Mouse (Mus musculus) midbrain, embryonic 11.5 days (tissue): ENCODE data around the gene Il1r1. TPM values are rescaled to one million over a fixed set of nuclear protein-coding genes. Genes with fewer than 3 reads are reported as not detected.

Experiments used
- ATAC-seq: fragments of 200-750 bp; cut with Nextera tagmentation; 2 replicates; pipeline ENCODE4 v1.8.0; 2017; ENCODE audit warnings: moderate TSS enrichment, moderate library complexity; ENCODE audit not compliant: low FRiP score
- DNase-seq: peaks from one replicate; pipeline ENCODE4 v3.0.0; 2015; ENCODE audit warnings: low spot score; ENCODE audit errors: missing footprints
- H3K27ac ChIP-seq: fragments of 300-500 bp; sonication (generic); 2 replicates; pipeline ENCODE4 v1.5.1; 2014; ENCODE audit warnings: low read depth, low read length
- H3K27me3 ChIP-seq: fragments of 300-500 bp; sonication (generic); 2 replicates; pipeline ENCODE4 v1.6.1; 2014; ENCODE audit warnings: mild to moderate bottlenecking, low read length, moderate library complexity, mixed read lengths; ENCODE audit not compliant: control insufficient read depth, insufficient read depth
- H3K36me3 ChIP-seq: fragments of 300-500 bp; sonication (generic); 2 replicates; pipeline ENCODE4 v1.6.1; 2014; ENCODE audit warnings: mild to moderate bottlenecking, low read length, moderate library complexity, mixed read lengths; ENCODE audit not compliant: control insufficient read depth, insufficient read depth
- H3K4me1 ChIP-seq: fragments of 300-500 bp; sonication (generic); 2 replicates; pipeline ENCODE4 v1.6.1; 2014; ENCODE audit warnings: low read length; ENCODE audit not compliant: control insufficient read depth, insufficient read depth
- H3K4me2 ChIP-seq: fragments of 300-500 bp; sonication (generic); 2 replicates; pipeline ENCODE4 v1.6.1; 2014; ENCODE audit warnings: mild to moderate bottlenecking, moderate library complexity
- H3K4me3 ChIP-seq: fragments of 300-500 bp; sonication (generic); 2 replicates; pipeline ENCODE4 v1.5.1; 2014; ENCODE audit warnings: low read depth, low read length
- H3K9ac ChIP-seq: fragments of 300-500 bp; sonication (generic); 2 replicates; pipeline ENCODE4 v1.6.1; 2014; ENCODE audit warnings: low read length
- H3K9me3 ChIP-seq: fragments of 300-500 bp; sonication (generic); 2 replicates; pipeline ENCODE4 v1.6.1; 2016; ENCODE audit warnings: low read length; ENCODE audit not compliant: control insufficient read depth
- WGBS: fragments of 180-500 bp; shearing (Covaris S2); extraction: QIAGEN DNeasy Blood & Tissue Kit; methylation state at CpG from one replicate; pipeline ENCODE4 v1.1.7; 2014; 5-methylcytosine and 5-hydroxymethylcytosine counted together
- polyA plus RNA-seq: library from polyadenylated mRNA; unstranded; fragments of >200 nt; fragmentation: Nextera tagmentation; extraction: Ambion mirVana; gene quantifications from 2 replicates; pipeline ENCODE4 v1.2.1, GENCODE M21; 2014

The Il1r1 gene
- polyA plus RNA-seq, 1 experiment from 2014 or later = 0.96 TPM

DNA sequence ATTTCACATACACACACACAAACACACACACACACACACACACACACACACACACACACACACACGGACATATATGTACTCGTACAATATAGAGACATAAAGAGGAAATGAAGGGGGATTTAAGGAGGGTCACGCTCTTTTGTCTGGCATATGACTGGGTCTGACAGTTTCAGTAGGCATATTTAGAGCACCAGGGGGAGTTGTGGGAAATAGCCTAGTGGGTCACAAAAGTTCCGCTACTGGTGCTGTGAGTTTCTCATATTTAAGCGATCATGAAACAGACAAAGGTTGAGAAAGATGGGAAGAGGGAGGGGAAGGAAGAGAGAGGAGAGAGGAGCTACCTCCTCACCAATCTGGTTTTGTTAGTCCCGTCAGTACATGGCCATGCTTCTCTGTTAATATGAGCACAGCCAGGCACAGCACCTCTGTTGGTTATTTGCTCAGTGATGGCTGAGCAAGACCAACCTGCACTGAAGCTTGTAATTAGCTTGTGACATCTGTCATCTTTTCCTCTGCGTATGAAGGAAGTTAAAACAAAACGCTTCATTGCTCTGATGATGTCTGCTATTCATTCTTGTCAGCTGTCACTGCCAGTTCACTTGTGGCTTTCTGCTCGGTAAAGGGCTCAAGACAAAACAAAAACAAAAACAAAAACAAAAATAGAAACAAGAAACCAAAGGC lies 37.7 kb downstream of the Il1r1 start:
- H3K36me3 ChIP-seq = no peaks in the 10 kb centered on the region
- ATAC-seq (no peak), DNase-seq (no peak)
- H3K4me1 ChIP-seq = no peaks in the 10 kb centered on the region
- no peak overlapping the region for H3K4me2 ChIP-seq
- no peaks in the 10 kb centered on the region for H3K27me3 ChIP-seq
- no peak overlapping the region for H3K27ac ChIP-seq
- H3K9me3 ChIP-seq = no peaks in the 10 kb centered on the region
- H3K4me3 ChIP-seq = no peak overlapping the region
- 86% methylated on average over 9 of the region's 9 CpGs for whole genome bisulfite sequencing
- H3K9ac ChIP-seq = no peak overlapping the region

DNA sequence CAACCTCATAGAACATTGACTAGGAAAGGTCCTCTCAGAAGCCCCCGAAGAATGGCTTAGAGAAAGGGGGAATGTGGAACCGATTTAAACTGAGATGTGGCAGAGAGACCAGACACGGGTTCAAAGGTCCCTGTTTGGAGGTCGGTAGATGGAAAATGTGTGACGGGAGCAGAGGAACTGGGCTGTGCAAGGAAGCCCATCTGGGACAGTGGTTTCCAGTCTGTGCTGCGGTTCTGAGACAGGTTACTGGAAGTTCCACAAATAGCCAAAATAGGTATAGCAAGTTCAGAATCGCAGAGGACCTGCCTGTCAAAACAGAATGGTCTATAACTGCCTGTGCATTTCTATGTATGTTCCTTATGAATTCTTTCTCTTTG lies 38.2 kb downstream of the Il1r1 start:
- H3K9me3 ChIP-seq = no peaks in the 10 kb centered on the region

DNA sequence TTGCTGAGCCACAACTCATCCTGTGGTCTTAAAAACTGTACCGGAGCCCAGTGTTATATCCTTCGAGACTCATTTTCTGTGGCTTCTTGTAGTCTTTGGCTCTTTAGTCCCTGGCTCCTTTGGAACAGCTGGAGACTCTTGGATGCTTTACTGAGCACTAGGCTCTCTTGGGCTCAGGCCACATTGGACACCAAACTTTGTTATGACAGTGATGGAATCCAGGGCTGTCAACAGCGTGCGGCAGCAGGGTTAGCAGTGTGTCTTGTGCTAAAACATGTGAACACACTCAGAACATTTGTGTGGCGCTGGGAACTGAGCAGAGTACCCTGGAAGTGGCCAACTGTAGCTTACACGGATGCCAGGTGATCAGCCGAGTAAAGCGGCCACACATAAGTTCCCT lies 38.8 kb downstream of the Il1r1 start:
- no peak overlapping the region for H3K27ac ChIP-seq
- 96% methylated on average over 8 of the region's 8 CpGs for WGBS
- no peak overlapping the region for H3K9ac ChIP-seq
- H3K27me3 ChIP-seq = no peaks in the 10 kb centered on the region
- H3K36me3 ChIP-seq = no peaks in the 10 kb centered on the region
- no peaks in the 10 kb centered on the region for H3K4me1 ChIP-seq
- DNase-seq = no peak
- H3K4me2 ChIP-seq = no peak overlapping the region
- no peak overlapping the region for H3K4me3 ChIP-seq
- no peaks in the 10 kb centered on the region for H3K9me3 ChIP-seq
- no peak for ATAC-seq

More for the DNA sequence above, 38.2 kb downstream of the Il1r1 start:
- WGBS = 88% methylated on average over 7 of the region's 7 CpGs
- Histone ChIP-seq H3K4me2 (no peak overlapping the region), H3K4me1 (no peaks in the 10 kb centered on the region), H3K27me3 (no peaks in the 10 kb centered on the region), H3K27ac (no peak overlapping the region), H3K9ac (no peak overlapping the region), H3K36me3 (no peaks in the 10 kb centered on the region), H3K4me3 (no peak overlapping the region)
- ATAC-seq (no peak), DNase-seq (no peak)

DNA sequence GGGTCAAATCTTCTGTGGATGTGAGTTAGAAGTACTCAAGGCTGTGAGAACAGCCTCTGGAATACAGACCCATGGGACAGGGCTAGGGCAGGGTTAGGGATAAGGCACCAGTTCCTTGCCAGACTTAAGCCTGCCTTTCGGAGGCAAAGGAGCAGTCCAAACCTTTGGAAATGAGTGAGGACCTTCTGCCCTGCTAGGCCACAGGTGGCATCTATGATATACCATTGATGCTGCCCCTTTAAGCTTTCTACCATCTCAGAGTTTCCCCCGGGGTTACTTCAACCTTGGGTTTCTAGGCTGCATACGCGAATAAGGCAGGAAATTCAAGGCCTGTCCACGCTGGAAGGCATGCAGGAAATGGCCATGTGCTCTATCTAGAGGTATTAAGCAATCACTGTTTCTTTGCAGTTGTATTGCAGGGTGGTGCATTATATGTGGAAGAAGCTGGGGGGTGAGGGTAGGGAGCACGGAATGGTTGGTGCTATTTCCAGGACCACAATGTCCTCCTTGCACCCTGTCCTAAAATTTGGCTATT lies 40.5 kb downstream of the Il1r1 start:
- 91% methylated on average over 6 of the region's 6 CpGs for WGBS
- H3K9ac ChIP-seq = no peak overlapping the region
- ATAC-seq = no peak

DNA sequence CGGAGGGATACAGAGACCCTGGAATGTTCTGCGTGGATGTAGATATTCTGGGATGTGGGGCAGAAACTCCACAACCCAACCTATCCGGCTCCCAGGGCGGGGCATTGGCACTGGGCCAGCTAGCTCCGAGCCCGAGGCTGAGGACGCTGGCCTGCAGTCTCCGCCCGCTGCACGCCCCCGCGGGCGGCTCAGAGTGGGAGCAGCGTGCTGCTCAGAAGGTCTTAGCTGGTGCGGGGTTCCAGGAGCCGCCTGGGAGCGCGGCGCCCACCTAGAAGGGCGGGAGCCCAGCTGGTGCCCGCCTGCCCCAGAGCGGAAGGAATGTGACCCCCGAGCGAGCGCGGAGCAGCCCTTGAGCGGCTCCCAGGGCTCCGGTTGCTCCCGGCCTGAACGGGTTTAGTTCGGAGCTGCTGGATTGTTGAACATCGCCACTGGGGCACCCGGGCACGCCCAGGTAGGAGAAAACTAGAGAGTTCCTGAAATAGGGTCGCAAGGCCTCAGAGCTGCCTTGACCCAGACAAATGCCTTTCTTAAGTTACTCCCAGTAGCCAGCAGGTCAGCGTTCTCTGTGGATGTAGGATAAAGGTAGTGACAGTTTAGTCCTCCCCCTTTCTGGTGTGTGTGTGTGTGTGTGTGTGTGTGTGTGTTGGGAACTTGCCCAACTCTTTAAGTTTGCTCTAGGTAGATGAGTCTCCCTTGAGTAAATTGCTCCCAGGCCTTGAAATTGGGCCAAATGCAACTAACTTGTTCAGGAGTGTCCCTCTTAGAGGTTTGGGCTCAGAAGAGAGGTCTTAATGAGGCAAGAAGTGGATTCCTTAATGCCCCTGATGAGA lies 41.8 kb downstream of the Il1r1 start:
- no peaks in the 10 kb centered on the region for H3K36me3 ChIP-seq
- H3K27ac ChIP-seq = no peak overlapping the region
- peak overlapping the region; percentile 57 for H3K4me2 ChIP-seq
- ATAC-seq (peak; percentile 83), DNase-seq (peak; percentile 93)
- 3% methylated on average over 35 of the region's 36 CpGs for WGBS
- peak overlapping the region; percentile 28 for H3K4me3 ChIP-seq
- peak overlapping the region; percentile 55; the same call in 1 of the 2 replicates for H3K9ac ChIP-seq
- no peaks in the 10 kb centered on the region for H3K27me3 ChIP-seq
- H3K9me3 ChIP-seq = no peaks in the 10 kb centered on the region
- H3K4me1 ChIP-seq = no peaks in the 10 kb centered on the region

More for the DNA sequence above, 40.5 kb downstream of the Il1r1 start:
- Histone ChIP-seq H3K27me3 (no peaks in the 10 kb centered on the region), H3K4me2 (no peak overlapping the region), H3K4me3 (no peak overlapping the region), H3K9me3 (no peaks in the 10 kb centered on the region), H3K4me1 (no peaks in the 10 kb centered on the region), H3K36me3 (no peaks in the 10 kb centered on the region), H3K27ac (no peak overlapping the region)
- DNase-seq = no peak

DNA sequence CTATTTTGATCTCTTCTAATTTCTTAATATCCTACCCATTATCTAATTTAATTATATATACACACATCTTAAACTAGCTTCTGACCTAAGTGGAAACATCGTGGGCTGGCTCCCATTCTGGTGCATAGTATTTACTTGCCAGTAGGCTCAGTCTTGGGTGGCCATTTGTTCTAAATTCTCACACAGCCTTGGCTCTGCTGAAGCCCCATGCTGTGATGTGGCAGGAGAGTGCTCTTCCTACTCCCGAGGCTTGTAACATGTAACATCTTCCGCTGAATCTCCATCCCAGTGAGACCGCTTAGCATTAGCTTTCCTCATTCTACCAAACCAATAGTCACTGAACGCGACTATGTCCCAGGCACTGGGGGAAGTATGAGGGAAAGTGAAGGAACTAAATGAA lies 43.0 kb downstream of the Il1r1 start:
- 87% methylated on average over 6 of the region's 6 CpGs for WGBS
- H3K36me3 ChIP-seq = no peaks in the 10 kb centered on the region
- no peaks in the 10 kb centered on the region for H3K4me1 ChIP-seq
- no peak overlapping the region for H3K4me2 ChIP-seq
- H3K27me3 ChIP-seq = no peaks in the 10 kb centered on the region
- no peak overlapping the region for H3K27ac ChIP-seq
- H3K9ac ChIP-seq = no peak overlapping the region
- H3K9me3 ChIP-seq = no peaks in the 10 kb centered on the region
- H3K4me3 ChIP-seq = no peak overlapping the region
- DNase-seq (no peak), ATAC-seq (no peak)

DNA sequence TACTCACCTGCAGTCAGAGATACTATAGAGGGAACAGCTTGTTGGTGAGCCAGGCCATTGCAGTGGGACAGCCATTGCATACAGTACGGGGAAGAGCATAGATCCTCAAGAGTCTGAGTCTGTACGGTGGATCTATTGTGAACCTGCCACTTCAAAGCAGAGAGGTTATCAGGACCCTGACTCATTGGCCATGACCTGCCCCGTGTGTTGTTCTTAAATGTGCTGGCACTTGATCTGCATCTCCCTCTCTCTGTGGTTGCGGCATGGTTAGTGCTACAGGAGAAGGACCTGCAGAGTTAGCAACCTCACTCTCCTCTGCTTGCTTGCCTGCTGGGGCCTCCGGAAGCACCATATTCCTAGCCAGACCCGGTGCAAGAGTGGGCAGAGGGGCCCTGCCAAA lies 43.7 kb downstream of the Il1r1 start:
- ATAC-seq = no peak
- H3K27me3 ChIP-seq = no peaks in the 10 kb centered on the region
- 91% methylated on average over 6 of the region's 6 CpGs for WGBS

DNA sequence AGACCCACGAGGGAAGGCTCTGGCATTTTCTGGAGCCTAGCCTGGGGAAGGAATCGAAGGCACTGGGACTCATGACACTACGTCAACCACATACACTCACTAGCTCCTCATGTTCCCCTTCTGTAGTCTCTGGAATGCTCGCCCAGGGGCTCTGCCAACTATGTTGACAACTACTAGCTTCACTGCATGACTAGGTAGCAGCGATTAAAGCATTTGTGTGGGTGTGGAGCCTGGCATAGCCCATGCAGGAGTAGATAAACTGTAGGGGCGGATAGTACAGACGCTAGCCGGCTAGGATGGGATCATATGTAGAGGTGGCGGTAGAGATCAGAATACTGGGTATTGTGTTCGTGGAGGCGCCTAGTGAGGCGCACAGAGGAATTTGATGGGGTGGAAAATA lies 45.5 kb downstream of the Il1r1 start:
- Histone ChIP-seq H3K9me3 (no peaks in the 10 kb centered on the region), H3K27me3 (no peaks in the 10 kb centered on the region), H3K4me3 (no peak overlapping the region), H3K4me1 (no peaks in the 10 kb centered on the region), H3K9ac (no peak overlapping the region), H3K36me3 (no peaks in the 10 kb centered on the region), H3K4me2 (no peak overlapping the region), H3K27ac (no peak overlapping the region)
- 92% methylated on average over 12 of the region's 12 CpGs for WGBS
- DNase-seq (peak; percentile 78), ATAC-seq (no peak)

More for the DNA sequence above, 43.7 kb downstream of the Il1r1 start:
- H3K9me3 ChIP-seq = no peaks in the 10 kb centered on the region
- H3K36me3 ChIP-seq = no peaks in the 10 kb centered on the region
- DNase-seq = no peak
- H3K4me1 ChIP-seq = no peaks in the 10 kb centered on the region
- H3K4me2 ChIP-seq = no peak overlapping the region
- H3K27ac ChIP-seq = no peak overlapping the region
- no peak overlapping the region for H3K4me3 ChIP-seq
- no peak overlapping the region for H3K9ac ChIP-seq

DNA sequence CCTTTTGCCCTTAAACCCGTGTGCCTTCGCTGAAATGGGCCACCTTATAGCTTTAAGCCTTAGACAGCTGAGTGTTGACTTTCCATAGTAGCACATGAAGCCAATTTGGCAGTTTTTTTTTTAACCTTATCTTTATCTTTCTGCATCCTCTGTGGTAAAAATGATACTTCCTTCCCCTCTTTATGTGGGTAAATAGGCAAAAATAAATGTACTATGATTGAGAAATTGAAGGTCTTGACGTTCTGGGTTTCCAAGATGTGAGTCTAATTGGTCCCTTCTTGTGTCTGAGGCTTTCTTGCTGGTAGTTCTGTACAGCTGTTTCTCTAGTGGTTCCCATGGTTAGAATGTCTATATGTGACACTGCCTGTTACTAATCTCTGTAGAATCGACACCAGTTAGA lies 46.2 kb downstream of the Il1r1 start:
- WGBS = 88% methylated on average over 4 of the region's 4 CpGs
- ATAC-seq = no peak
- H3K4me2 ChIP-seq = no peak overlapping the region
- no peak overlapping the region for H3K9ac ChIP-seq
- no peak overlapping the region for H3K4me3 ChIP-seq
- no peaks in the 10 kb centered on the region for H3K4me1 ChIP-seq
- H3K36me3 ChIP-seq = no peaks in the 10 kb centered on the region
- DNase-seq = peak; percentile 45
- H3K27ac ChIP-seq = no peak overlapping the region
- H3K27me3 ChIP-seq = no peaks in the 10 kb centered on the region
- no peaks in the 10 kb centered on the region for H3K9me3 ChIP-seq
